Mouse (Mus musculus) midbrain, embryonic 13.5 days (tissue): Measurements from ENCODE around the gene Zfp809. TPM values are rescaled to one million over a fixed set of nuclear protein-coding genes. Genes with fewer than 3 reads are reported as not detected.

Experiments used
- ATAC-seq: fragments of 200-750 bp; cut with Nextera tagmentation; 2 replicates; pipeline ENCODE4 v1.8.0; 2017; ENCODE audit warnings: mild to moderate bottlenecking, moderate TSS enrichment, moderate library complexity
- H3K27ac ChIP-seq: fragments of 300-500 bp; sonication (generic); 2 replicates; pipeline ENCODE4 v1.5.1; 2015; ENCODE audit warnings: inconsistent platforms, mild to moderate bottlenecking, moderate library complexity
- H3K27me3 ChIP-seq: fragments of 300-500 bp; sonication (generic); 2 replicates; pipeline ENCODE4 v1.6.1; 2015; ENCODE audit warnings: mild to moderate bottlenecking, inconsistent platforms
- H3K36me3 ChIP-seq: fragments of 300-500 bp; sonication (generic); 2 replicates; pipeline ENCODE4 v1.6.1; 2015; ENCODE audit warnings: mild to moderate bottlenecking, inconsistent platforms
- H3K4me1 ChIP-seq: fragments of 300-500 bp; sonication (generic); replicated peaks from 2 replicates; pipeline ENCODE4 v1.6.1; 2015; ENCODE audit warnings: inconsistent platforms
- H3K4me2 ChIP-seq: fragments of 300-500 bp; sonication (generic); replicated peaks from 2 replicates; pipeline ENCODE4 v1.6.1; 2015; ENCODE audit warnings: moderate library complexity, mild to moderate bottlenecking, inconsistent platforms
- H3K4me3 ChIP-seq: fragments of 300-500 bp; sonication (generic); replicated peaks from 2 replicates; pipeline ENCODE4 v1.5.1; 2015; ENCODE audit warnings: mild to moderate bottlenecking, inconsistent platforms
- H3K9ac ChIP-seq: fragments of 300-500 bp; sonication (generic); replicated peaks from 2 replicates; pipeline ENCODE4 v1.6.1; 2015; ENCODE audit warnings: mild to moderate bottlenecking, inconsistent platforms
- H3K9me3 ChIP-seq: fragments of 300-500 bp; sonication (generic); 2 replicates; pipeline ENCODE4 v1.6.1; 2016; ENCODE audit warnings: mild to moderate bottlenecking, inconsistent platforms
- WGBS: fragments of 180-500 bp; shearing (Covaris S2); methylation state at CpG from one replicate; pipeline ENCODE4 v1.1.7; 2015; 5-methylcytosine and 5-hydroxymethylcytosine counted together
- polyA plus RNA-seq: library from polyadenylated mRNA; unstranded; fragments of >200 nt; fragmentation: Nextera tagmentation; extraction: Ambion mirVana; gene quantifications from 2 replicates; pipeline ENCODE4 v1.2.1, GENCODE M21; 2015

The Zfp809 gene
- polyA plus RNA-seq, 1 experiment from 2014 or later = 13.4 TPM

DNA sequence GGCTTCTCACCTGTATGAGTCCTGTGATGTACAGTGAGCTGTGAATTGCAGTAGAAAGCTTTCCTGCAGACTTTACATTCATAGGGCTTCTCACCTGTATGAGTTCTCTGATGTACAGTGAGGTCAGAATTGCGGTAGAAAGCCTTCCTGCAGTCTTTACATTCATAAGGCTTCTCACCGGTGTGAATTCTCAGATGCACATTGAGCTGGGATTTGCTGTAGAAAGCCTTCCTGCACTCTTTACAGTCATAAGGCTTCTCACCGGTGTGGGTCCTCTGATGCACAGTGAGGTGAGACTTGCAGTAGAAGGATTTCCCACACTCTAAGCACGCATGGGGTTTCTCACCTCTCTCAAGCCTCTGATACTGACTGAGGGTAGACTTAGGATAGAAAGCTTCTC lies 53.2 kb downstream of the Zfp809 start:
- H3K9ac ChIP-seq = no peak overlapping the region
- no peak for ATAC-seq
- peaks cover 78% of the 10 kb centered on the region for H3K9me3 ChIP-seq
- no peak overlapping the region for H3K4me2 ChIP-seq
- no peak overlapping the region; the same call in 1 of the 2 replicates for H3K4me3 ChIP-seq
- no peaks in the 10 kb centered on the region for H3K27me3 ChIP-seq
- H3K4me1 ChIP-seq = no peaks in the 10 kb centered on the region
- H3K36me3 ChIP-seq = peaks cover 91% of the 10 kb centered on the region
- H3K27ac ChIP-seq = no peak overlapping the region
- 96% methylated on average over 4 of the region's 4 CpGs for WGBS

Other genes starting within 250 kb of the Zfp809 start
- 1.0 and 1.4 TPM in 2 replicates for gene Rgl3, start 236.3 kb upstream of the Zfp809 start, polyA plus RNA-seq
- 3.9 and 4.9 TPM in 2 replicates for gene Ccdc151, start 223.1 kb upstream of the Zfp809 start, polyA plus RNA-seq
- gene Prkcsh, start 222.9 kb upstream of the Zfp809 start, polyA plus RNA-seq = 94.7 and 99.3 TPM in 2 replicates
- 84.4 and 89.4 TPM in 2 replicates for gene Elavl3, start 173.7 kb upstream of the Zfp809 start, polyA plus RNA-seq
- not detected in 2 replicates for gene Gm49318, start 154.5 kb upstream of the Zfp809 start, polyA plus RNA-seq
- 17.7 and 19.8 TPM in 2 replicates for gene Zfp653, start 154.3 kb upstream of the Zfp809 start, polyA plus RNA-seq
- gene Ecsit, start 140.3 kb upstream of the Zfp809 start, polyA plus RNA-seq = 44.3 and 50.3 TPM in 2 replicates
- 1.7 and 2.0 TPM in 2 replicates for gene Cnn1, start 126.5 kb upstream of the Zfp809 start, polyA plus RNA-seq
- 185 and 190 TPM in 2 replicates for gene Elof1, start 108.5 kb upstream of the Zfp809 start, polyA plus RNA-seq
- gene Acp5, start 90.0 kb upstream of the Zfp809 start, polyA plus RNA-seq = 0.42 and 0.64 TPM in 2 replicates
- 79.4 and 88.3 TPM in 2 replicates for gene Pigyl, start 68.9 kb upstream of the Zfp809 start, polyA plus RNA-seq
- 0.22 and 0.24 TPM in 2 replicates for gene Zfp872, start 37.6 kb upstream of the Zfp809 start, polyA plus RNA-seq
- gene Zfp599, start 34.2 kb downstream of the Zfp809 start, polyA plus RNA-seq = 9.7 and 10.0 TPM in 2 replicates
- gene Zfp810, start 81.9 kb downstream of the Zfp809 start, polyA plus RNA-seq = 39.9 and 43.3 TPM in 2 replicates
- 10.7 and 12.1 TPM in 2 replicates for gene Anln, start 163.5 kb downstream of the Zfp809 start, polyA plus RNA-seq
- gene 9530077C05Rik, start 185.8 kb downstream of the Zfp809 start, polyA plus RNA-seq = 9.2 and 9.9 TPM in 2 replicates
- gene Gm17545, start 228.6 kb downstream of the Zfp809 start, polyA plus RNA-seq = not detected in 2 replicates
- gene Rp9, start 244.0 kb downstream of the Zfp809 start, polyA plus RNA-seq = 61.6 and 64.8 TPM in 2 replicates